Mouse (Mus musculus) B cell, adult (primary cell): ENCODE data around the gene Frmd7. TPM values are rescaled to one million over a fixed set of nuclear protein-coding genes. Genes with fewer than 3 reads are reported as not detected.

Experiments used
- total RNA-seq: library from RNA; stranded (reverse); gene quantifications from 4 replicates; pipeline ENCODE4 v1.2.4, GENCODE M21; 2023; ENCODE audit not compliant: inconsistent age

Frmd7 gene
- total RNA-seq = not detected in 4 replicates

DNA sequence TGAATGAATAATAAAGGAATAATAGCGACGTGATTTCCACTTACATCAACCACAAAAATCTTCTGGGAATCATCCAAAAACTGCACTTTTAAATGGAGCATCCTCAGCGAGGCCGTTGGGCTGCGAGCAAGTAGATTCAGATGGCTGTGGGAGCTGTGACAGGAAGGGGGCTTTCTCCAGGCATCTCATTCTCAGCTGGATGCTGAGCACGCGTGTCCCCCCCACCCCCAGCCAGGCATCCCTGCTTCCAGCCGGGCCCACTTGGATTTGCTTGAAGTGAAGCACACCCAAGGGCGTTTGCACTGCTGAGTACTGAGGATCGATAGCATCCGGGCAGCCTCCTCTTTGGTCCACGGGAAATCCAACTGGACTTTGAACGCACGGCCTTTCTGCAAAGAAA is at the start of gene Frmd7:
TSS of gene Frmd7 (minus strand) at position 101 of the 400 bp plus-strand sequence.

Other genes with a start within 250 kb of the Frmd7 start
- 41.5 to 46.0 TPM (median 43.4 TPM) in 4 replicates for gene Stk26, start 101.7 kb downstream of the Frmd7 start, total RNA-seq
- 36.4 to 40.0 TPM (median 37.9 TPM) in 4 replicates for gene Rap2c, start 75.3 kb upstream of the Frmd7 start, total RNA-seq